Mouse (Mus musculus) CH12.LX (cell line): ENCODE measurements around the gene Coq3. TPM values are rescaled to one million over a fixed set of nuclear protein-coding genes. Genes with fewer than 3 reads are reported as not detected.

Experiments
- DNase-seq: peaks from one replicate; pipeline ENCODE4 v3.0.0-alpha.2; 2013; ENCODE audit errors: extremely low read depth
- H3K27ac ChIP-seq: 2 replicates; pipeline ENCODE4 v1.5.1; 2012; ENCODE audit warnings: low read depth, mild to moderate bottlenecking, control low read depth, moderate library complexity; ENCODE audit not compliant: insufficient read depth
- H3K27me3 ChIP-seq: replicated peaks from 2 replicates; pipeline ENCODE3; 2012; ENCODE audit warnings: inconsistent platforms
- H3K36me3 ChIP-seq, 2 experiments: replicated peaks in 1 of 2; 2 replicates each; pipeline versions ENCODE3 to v1.6.1; 2012; ENCODE audit warnings: inconsistent platforms in 1 of 2, low read length in 1 of 2, mild to moderate bottlenecking in 1 of 2, mixed read lengths in 1 of 2, moderate library complexity in 1 of 2; ENCODE audit not compliant: control insufficient read depth in 1 of 2, insufficient read depth in 1 of 2
- H3K4me1 ChIP-seq, 2 experiments: 2 replicates each; pipeline ENCODE4 v1.6.1; 2012; ENCODE audit warnings: inconsistent platforms in 1 of 2, moderate library complexity in 1 of 2; ENCODE audit not compliant: insufficient read depth in 2 of 2, control insufficient read depth in 1 of 2
- H3K4me2 ChIP-seq: 2 replicates; pipeline ENCODE4 v1.6.1; 2012; ENCODE audit warnings: low read depth, mild to moderate bottlenecking, control low read depth; ENCODE audit not compliant: poor library complexity, insufficient read depth, severe bottlenecking
- H3K4me3 ChIP-seq, 3 experiments: fragments of 150-350 bp in 1 of 3; sonication (generic) in 1 of 3; replicated peaks in 1 of 3; 2 replicates each; pipeline versions ENCODE3 to v1.5.1; 2011 to 2012; ENCODE audit warnings: low read depth in 2 of 3, low read length in 2 of 3, mild to moderate bottlenecking in 2 of 3, moderate library complexity in 2 of 3, control low read depth in 1 of 3, improper control_type of control experiment in 1 of 3, inconsistent platforms in 1 of 3, mixed read lengths in 1 of 3; ENCODE audit not compliant: poor library complexity in 1 of 3
- H3K79me2 ChIP-seq: replicated peaks from 2 replicates; pipeline ENCODE4 v1.6.1; 2012; ENCODE audit warnings: mild to moderate bottlenecking, moderate library complexity; ENCODE audit not compliant: control insufficient read depth, poor library complexity, insufficient read depth, severe bottlenecking; ENCODE audit errors: extremely low read depth
- H3K9ac ChIP-seq: 2 replicates; pipeline ENCODE4 v1.6.1; 2012; ENCODE audit warnings: low read depth, mild to moderate bottlenecking, control low read depth, moderate library complexity; ENCODE audit not compliant: insufficient read depth
- H3K9me3 ChIP-seq: replicated peaks from 2 replicates; pipeline ENCODE3; 2012; ENCODE audit warnings: low read length, inconsistent platforms, mixed read lengths
- BHLHE40 ChIP-seq: IDR thresholded peaks from 2 replicates; pipeline ENCODE4 v1.6.1; 2011; ENCODE audit warnings: mild to moderate bottlenecking, low read depth, low read length, improper control_type of control experiment
- CHD1 ChIP-seq: IDR thresholded peaks from 2 replicates; pipeline ENCODE4 v1.6.1; 2012; ENCODE audit warnings: low read depth, low read length, improper control_type of control experiment, inconsistent platforms
- E2F4 ChIP-seq: IDR thresholded peaks from 2 replicates; pipeline ENCODE4 v1.6.1; 2011; ENCODE audit warnings: low read depth, low read length, improper control_type of control experiment; ENCODE audit not compliant: insufficient replicate concordance
- EP300 ChIP-seq: IDR thresholded peaks from 2 replicates; pipeline ENCODE4 v1.6.1; 2011; ENCODE audit warnings: low read length, improper control_type of control experiment
- HCFC1 ChIP-seq: IDR thresholded peaks from 2 replicates; pipeline ENCODE4 v1.6.1; 2012; ENCODE audit warnings: low read depth, mild to moderate bottlenecking, inconsistent platforms, low read length, improper control_type of control experiment
- JUND ChIP-seq: conservative IDR thresholded peaks from 2 replicates; pipeline ENCODE4 v1.6.1; 2011; ENCODE audit warnings: low read depth, low read length, improper control_type of control experiment
- KAT2A ChIP-seq: IDR thresholded peaks from 2 replicates; pipeline ENCODE4 v1.6.1; 2012; ENCODE audit warnings: low read length, improper control_type of control experiment, inconsistent platforms; ENCODE audit not compliant: insufficient replicate concordance
- MAFK ChIP-seq: IDR thresholded peaks from 2 replicates; pipeline ENCODE4 v1.6.1; 2011; ENCODE audit warnings: low read length, improper control_type of control experiment; ENCODE audit not compliant: insufficient replicate concordance
- MAX ChIP-seq: IDR thresholded peaks from 2 replicates; pipeline ENCODE4 v1.6.1; 2011; ENCODE audit warnings: low read length, improper control_type of control experiment
- MEF2A ChIP-seq: IDR thresholded peaks from 2 replicates; pipeline ENCODE4 v1.6.1; 2014; ENCODE audit warnings: low read depth, mild to moderate bottlenecking, inconsistent platforms, low read length, improper control_type of control experiment, borderline replicate concordance
- PAX5 ChIP-seq: IDR thresholded peaks from 2 replicates; pipeline ENCODE4 v1.6.1; 2012; ENCODE audit warnings: low read length, inconsistent platforms, mixed read lengths
- POLR2A ChIP-seq: IDR thresholded peaks from 2 replicates; pipeline ENCODE4 v1.6.1; 2011; ENCODE audit warnings: low read depth, mild to moderate bottlenecking, improper control_type of control experiment, low read length
- POLR2AphosphoS2 ChIP-seq: IDR thresholded peaks from 2 replicates; pipeline ENCODE4 v1.6.1; 2011; ENCODE audit warnings: low read depth, low read length, improper control_type of control experiment
- RCOR1 ChIP-seq: conservative IDR thresholded peaks from 2 replicates; pipeline ENCODE4 v1.6.1; 2012; ENCODE audit warnings: low read depth, mild to moderate bottlenecking, inconsistent platforms, low read length, improper control_type of control experiment
- USF1 ChIP-seq: IDR thresholded peaks from 2 replicates; pipeline ENCODE4 v1.6.1; 2014; ENCODE audit warnings: low read depth, mild to moderate bottlenecking, inconsistent platforms, low read length, improper control_type of control experiment
- USF2 ChIP-seq: conservative IDR thresholded peaks from 2 replicates; pipeline ENCODE4 v1.6.1; 2011; ENCODE audit warnings: low read depth, low read length, improper control_type of control experiment
- dilution Hi-C: fragments of 300-500 bp; cut with MboI; formaldehyde crosslinking; loops from 2 replicates; pipeline ENCODE4 v1.14.3; 2020; ENCODE audit warnings: low sequenced_read_pairs; ENCODE audit not compliant: extremely low pct_unique_long_range_greater_than_20kb, extremely low pct_ligation_motif_present
- in situ Hi-C: fragments of 300-500 bp; cut with MboI; formaldehyde crosslinking; loops from 3 replicates; pipeline ENCODE4 v1.14.3; 2019; ENCODE audit warnings: low sequenced_read_pairs, low pct_ligation_motif_present, low pct_unique_long_range_greater_than_20kb, mixed read lengths
- polyA plus RNA-seq: library from polyadenylated mRNA; unstranded; fragments of >175 nt; gene quantifications from 2 replicates; pipeline ENCODE4 v1.2.1, GENCODE M21; 2012; ENCODE audit warnings: low read depth; ENCODE audit not compliant: insufficient read length
- total RNA-seq, 2 experiments: library from RNA; depleted of rRNA; stranded (reverse); fragments of 300-350 nt in 1 of 2; fragments of >200 nt in 1 of 2; gene quantifications; 2 replicates each; pipeline ENCODE4 v1.2.3; 2012 to 2014

Gene Coq3
- total and polyA plus RNA-seq, 3 experiments: 5.1 to 9.2 (median 8.2) TPM

GRCm38 (mm10) chr4:21885831-21886230 lies 6.4 kb downstream of the Coq3 start:
- dilution Hi-C loops: no loop called here
- Histone ChIP-seq H3K27me3 (no peaks in the 10 kb centered on the region), H3K4me3 (no peak overlapping the region), H3K9me3 (no peaks in the 10 kb centered on the region), H3K36me3 (peaks cover 0 to 7% of the 10 kb centered on the region in 2 experiments), H3K4me1 (peaks cover 2 to 13% of the 10 kb centered on the region in 2 experiments; a peak in 3 of 4 replicates), H3K9ac (no peak overlapping the region), H3K79me2 (no peaks in the 10 kb centered on the region; the same call in 1 of the 2 replicates), H3K4me2 (no peak overlapping the region), H3K27ac (no peak overlapping the region)
- TF ChIP-seq KAT2A (no peak), JUND (no peak), MAX (no peak), MEF2A (no peak), MAFK (no peak), RCOR1 (no peak), USF2 (no peak), POLR2A (no peak), HCFC1 (no peak), CHD1 (no peak), E2F4 (no peak), BHLHE40 (no peak), EP300 (no peak)
- in situ Hi-C loops: no loop called here
- DNase-seq: no peak

GRCm38 (mm10) chr4:21930971-21931771 lies 51.7 kb downstream of the Coq3 start, which contains the start of gene Faxc:
Gene Faxc (plus strand): TSS chr4:21931329.
- Histone ChIP-seq H3K9ac (no peak within 1 kb of the TSS), H3K27me3 (no peaks in the 10 kb centered on the region), H3K79me2 (no peaks in the 10 kb centered on the region), H3K9me3 (no peaks in the 10 kb centered on the region), H3K4me1 (peaks cover 12 to 18% of the 10 kb centered on the region in 2 experiments), H3K27ac (no peak within 1 kb of the TSS), H3K36me3 (no peaks in the 10 kb centered on the region), H3K4me2 (no peak within 1 kb of the TSS), H3K4me3 (no peak within 1 kb of the TSS)
- in situ Hi-C loops (no loop called here), dilution Hi-C loops (no loop called here)
- no peak for DNase-seq
- TF ChIP-seq MEF2A (no peak), USF2 (no peak), POLR2AphosphoS2 (no peak), USF1 (no peak), PAX5 (no peak), KAT2A (no peak)
